Mouse (Mus musculus) CH12.LX (cell line): ENCODE results near the gene Gfpt1. TPM values are rescaled to one million over a fixed set of nuclear protein-coding genes. Genes with fewer than 3 reads are reported as not detected.
"Not testable (repeated sequence)": the region's sequence is repeated elsewhere in the genome, so short reads cannot be mapped to it uniquely, and the experiment has no call there.

ENCODE experiments used
- DNase-seq: peaks from one replicate; pipeline ENCODE4 v3.0.0-alpha.2; 2013; ENCODE audit errors: extremely low read depth
- H3K27ac ChIP-seq: 2 replicates; pipeline ENCODE4 v1.5.1; 2012; ENCODE audit warnings: low read depth, mild to moderate bottlenecking, control low read depth, moderate library complexity; ENCODE audit not compliant: insufficient read depth
- H3K27me3 ChIP-seq: replicated peaks from 2 replicates; pipeline ENCODE3; 2012; ENCODE audit warnings: inconsistent platforms
- H3K36me3 ChIP-seq, 2 experiments: replicated peaks in 1 of 2; 2 replicates each; pipeline versions ENCODE3 to v1.6.1; 2012; ENCODE audit warnings: inconsistent platforms in 1 of 2, low read length in 1 of 2, mild to moderate bottlenecking in 1 of 2, mixed read lengths in 1 of 2, moderate library complexity in 1 of 2; ENCODE audit not compliant: control insufficient read depth in 1 of 2, insufficient read depth in 1 of 2
- H3K4me1 ChIP-seq, 2 experiments: 2 replicates each; pipeline ENCODE4 v1.6.1; 2012; ENCODE audit warnings: inconsistent platforms in 1 of 2, moderate library complexity in 1 of 2; ENCODE audit not compliant: insufficient read depth in 2 of 2, control insufficient read depth in 1 of 2
- H3K4me2 ChIP-seq: 2 replicates; pipeline ENCODE4 v1.6.1; 2012; ENCODE audit warnings: low read depth, mild to moderate bottlenecking, control low read depth; ENCODE audit not compliant: poor library complexity, insufficient read depth, severe bottlenecking
- H3K4me3 ChIP-seq, 3 experiments: fragments of 150-350 bp in 1 of 3; sonication (generic) in 1 of 3; replicated peaks in 1 of 3; 2 replicates each; pipeline versions ENCODE3 to v1.5.1; 2011 to 2012; ENCODE audit warnings: low read depth in 2 of 3, low read length in 2 of 3, mild to moderate bottlenecking in 2 of 3, moderate library complexity in 2 of 3, control low read depth in 1 of 3, improper control_type of control experiment in 1 of 3, inconsistent platforms in 1 of 3, mixed read lengths in 1 of 3; ENCODE audit not compliant: poor library complexity in 1 of 3
- H3K79me2 ChIP-seq: replicated peaks from 2 replicates; pipeline ENCODE4 v1.6.1; 2012; ENCODE audit warnings: mild to moderate bottlenecking, moderate library complexity; ENCODE audit not compliant: control insufficient read depth, poor library complexity, insufficient read depth, severe bottlenecking; ENCODE audit errors: extremely low read depth
- H3K9ac ChIP-seq: 2 replicates; pipeline ENCODE4 v1.6.1; 2012; ENCODE audit warnings: low read depth, mild to moderate bottlenecking, control low read depth, moderate library complexity; ENCODE audit not compliant: insufficient read depth
- H3K9me3 ChIP-seq: replicated peaks from 2 replicates; pipeline ENCODE3; 2012; ENCODE audit warnings: low read length, inconsistent platforms, mixed read lengths
- BHLHE40 ChIP-seq: IDR thresholded peaks from 2 replicates; pipeline ENCODE4 v1.6.1; 2011; ENCODE audit warnings: mild to moderate bottlenecking, low read depth, low read length, improper control_type of control experiment
- CHD2 ChIP-seq: IDR thresholded peaks from 2 replicates; pipeline ENCODE4 v1.6.1; 2011; ENCODE audit warnings: low read length, improper control_type of control experiment
- ETS1 ChIP-seq: conservative IDR thresholded peaks from 2 replicates; pipeline ENCODE4 v1.6.1; 2012; ENCODE audit warnings: low read depth, mild to moderate bottlenecking, inconsistent platforms, low read length, improper control_type of control experiment, moderate library complexity
- JUN ChIP-seq: IDR thresholded peaks from 2 replicates; pipeline ENCODE4 v1.6.1; 2011; ENCODE audit warnings: low read depth, mild to moderate bottlenecking, low read length, improper control_type of control experiment, moderate library complexity; ENCODE audit not compliant: insufficient read depth
- KAT2A ChIP-seq: IDR thresholded peaks from 2 replicates; pipeline ENCODE4 v1.6.1; 2012; ENCODE audit warnings: low read length, improper control_type of control experiment, inconsistent platforms; ENCODE audit not compliant: insufficient replicate concordance
- MAFK ChIP-seq: IDR thresholded peaks from 2 replicates; pipeline ENCODE4 v1.6.1; 2011; ENCODE audit warnings: low read length, improper control_type of control experiment; ENCODE audit not compliant: insufficient replicate concordance
- MAX ChIP-seq: IDR thresholded peaks from 2 replicates; pipeline ENCODE4 v1.6.1; 2011; ENCODE audit warnings: low read length, improper control_type of control experiment
- MXI1 ChIP-seq: IDR thresholded peaks from 2 replicates; pipeline ENCODE4 v1.6.1; 2011; ENCODE audit warnings: mild to moderate bottlenecking, low read depth, low read length, improper control_type of control experiment
- NELFE ChIP-seq: IDR thresholded peaks from 2 replicates; pipeline ENCODE4 v1.6.1; 2011; ENCODE audit warnings: low read depth, low read length, improper control_type of control experiment
- POLR2A ChIP-seq: IDR thresholded peaks from 2 replicates; pipeline ENCODE4 v1.6.1; 2011; ENCODE audit warnings: low read depth, mild to moderate bottlenecking, improper control_type of control experiment, low read length
- RCOR1 ChIP-seq: conservative IDR thresholded peaks from 2 replicates; pipeline ENCODE4 v1.6.1; 2012; ENCODE audit warnings: low read depth, mild to moderate bottlenecking, inconsistent platforms, low read length, improper control_type of control experiment
- SIN3A ChIP-seq: IDR thresholded peaks from 2 replicates; pipeline ENCODE4 v1.6.1; 2012; ENCODE audit warnings: low read length, improper control_type of control experiment, inconsistent platforms
- USF1 ChIP-seq: IDR thresholded peaks from 2 replicates; pipeline ENCODE4 v1.6.1; 2014; ENCODE audit warnings: low read depth, mild to moderate bottlenecking, inconsistent platforms, low read length, improper control_type of control experiment
- ZKSCAN1 ChIP-seq: IDR thresholded peaks from 2 replicates; pipeline ENCODE4 v1.6.1; 2012; ENCODE audit warnings: low read depth, inconsistent platforms, low read length, improper control_type of control experiment, borderline replicate concordance
- ZMIZ1 ChIP-seq: IDR thresholded peaks from 2 replicates; pipeline ENCODE4 v1.6.1; 2012; ENCODE audit warnings: low read depth, mild to moderate bottlenecking, inconsistent platforms, low read length, improper control_type of control experiment
- dilution Hi-C: fragments of 300-500 bp; cut with MboI; formaldehyde crosslinking; loops from 2 replicates; pipeline ENCODE4 v1.14.3; 2020; ENCODE audit warnings: low sequenced_read_pairs; ENCODE audit not compliant: extremely low pct_unique_long_range_greater_than_20kb, extremely low pct_ligation_motif_present
- in situ Hi-C: fragments of 300-500 bp; cut with MboI; formaldehyde crosslinking; loops from 3 replicates; pipeline ENCODE4 v1.14.3; 2019; ENCODE audit warnings: low sequenced_read_pairs, low pct_ligation_motif_present, low pct_unique_long_range_greater_than_20kb, mixed read lengths
- polyA plus RNA-seq: library from polyadenylated mRNA; unstranded; fragments of >175 nt; gene quantifications from 2 replicates; pipeline ENCODE4 v1.2.1, GENCODE M21; 2012; ENCODE audit warnings: low read depth; ENCODE audit not compliant: insufficient read length
- total RNA-seq, 2 experiments: library from RNA; depleted of rRNA; stranded (reverse); fragments of 300-350 nt in 1 of 2; fragments of >200 nt in 1 of 2; gene quantifications; 2 replicates each; pipeline ENCODE4 v1.2.3; 2012 to 2014

Gfpt1 gene
- total and polyA plus RNA-seq, 3 experiments, result 24.9 to 35.3 (median 32.1) TPM

DNA sequence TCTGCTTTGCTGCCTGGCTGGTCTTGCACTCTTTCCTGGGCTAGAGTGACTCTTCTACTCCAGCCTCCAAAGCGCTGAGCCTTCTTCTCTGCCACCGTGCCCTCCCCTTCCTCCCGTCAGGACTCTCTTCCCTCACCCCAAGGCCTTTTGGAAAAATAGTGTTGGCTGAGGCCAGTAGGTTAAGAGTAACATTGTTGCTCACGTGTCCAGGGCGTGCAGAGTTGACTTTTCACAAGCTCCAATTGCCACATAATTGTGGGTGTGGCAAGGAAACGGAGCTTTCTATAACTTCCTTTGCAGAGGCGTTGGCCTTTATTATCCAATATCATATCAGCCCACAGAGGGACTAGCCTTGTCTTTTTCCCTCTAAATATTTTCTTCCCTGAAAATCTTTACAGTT is 15.7 kb upstream of the Gfpt1 start:
- in situ Hi-C loops, result no loop called here
- Histone ChIP-seq H3K27me3 (no peaks in the 10 kb centered on the region), H3K4me2 (no peak overlapping the region), H3K4me3 (no peak overlapping the region), H3K27ac (no peak overlapping the region), H3K36me3 (peaks cover 45 to 76% of the 10 kb centered on the region in 2 experiments), H3K79me2 (no peaks in the 10 kb centered on the region), H3K9ac (no peak overlapping the region), H3K4me1 (no peaks in the 10 kb centered on the region), H3K9me3 (no peaks in the 10 kb centered on the region)
- DNase-seq, result no peak
- dilution Hi-C loops, result no loop called here
- TF ChIP-seq MAX (no peak), NELFE (no peak), SIN3A (no peak), MXI1 (no peak), ZKSCAN1 (no peak), ETS1 (no peak), USF1 (no peak), CHD2 (no peak), BHLHE40 (no peak), KAT2A (no peak), RCOR1 (no peak), MAFK (no peak)

DNA sequence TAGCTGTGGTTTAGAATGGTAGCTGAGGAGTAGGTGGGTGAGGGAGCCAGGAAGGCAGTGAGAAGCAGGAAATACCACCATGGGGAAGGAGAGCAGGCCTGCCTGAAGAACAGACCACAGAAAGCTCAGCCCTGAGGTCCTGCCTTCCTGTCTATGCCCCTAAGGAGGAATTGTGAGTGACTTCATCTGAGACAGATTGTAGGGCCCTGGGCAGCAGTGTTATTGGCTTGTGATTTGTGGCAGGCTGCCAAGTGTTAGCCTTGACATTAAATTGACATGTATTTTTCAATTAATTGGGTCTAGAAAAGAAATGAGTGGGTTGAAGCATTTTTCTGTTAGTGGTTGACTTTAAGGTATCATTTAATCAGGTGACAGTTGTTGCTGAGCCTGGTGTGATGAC is 13.8 kb upstream of the Gfpt1 start:
- H3K4me1 ChIP-seq, result no peaks in the 10 kb centered on the region
- H3K36me3 ChIP-seq, result peaks cover 36 to 62% of the 10 kb centered on the region in 2 experiments
- no peaks in the 10 kb centered on the region for H3K79me2 ChIP-seq
- no peak overlapping the region for H3K4me2 ChIP-seq
- TF ChIP-seq JUN (no peak), POLR2A (no peak), ZMIZ1 (no peak)
- TF ChIP-seq, all 38 proteins: peak for 0
- dilution Hi-C loops (no loop called here), in situ Hi-C loops (no loop called here)
- no peak overlapping the region for H3K9ac ChIP-seq
- no peaks in the 10 kb centered on the region for H3K9me3 ChIP-seq
- DNase-seq, result no peak
- H3K27me3 ChIP-seq, result no peaks in the 10 kb centered on the region
- no peak overlapping the region for H3K27ac ChIP-seq
- H3K4me3 ChIP-seq, result no peak overlapping the region

DNA sequence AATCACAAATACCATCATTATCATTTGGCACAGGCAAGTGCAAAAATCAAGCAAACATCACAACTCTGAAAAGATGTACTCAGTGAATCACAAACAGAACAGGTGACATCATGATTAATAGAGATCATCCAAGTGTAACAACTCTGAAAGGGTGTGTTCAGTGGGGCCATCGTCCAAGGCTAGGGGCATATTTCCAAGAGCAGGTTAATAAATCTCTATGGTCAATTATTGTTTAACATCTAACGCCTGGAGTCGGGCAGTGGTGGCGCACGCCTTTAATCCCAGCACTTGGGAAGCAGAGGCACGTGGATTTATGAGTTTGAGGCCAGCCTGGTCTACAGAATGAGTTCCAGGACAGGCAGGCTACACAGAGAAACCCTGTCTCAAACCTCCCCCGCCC is 11.3 kb upstream of the Gfpt1 start:
- H3K27me3 ChIP-seq, H3K4me1 ChIP-seq, H3K4me2 ChIP-seq, dilution Hi-C loops, H3K9me3 ChIP-seq, H3K9ac ChIP-seq, H3K4me3 ChIP-seq, DNase-seq, H3K27ac ChIP-seq, H3K79me2 ChIP-seq, in situ Hi-C loops: not testable (repeated sequence)
- H3K36me3 ChIP-seq, result peaks cover 19 to 41% of the 10 kb centered on the region in 2 experiments
